In genomic region chr5:114640809-114641208, GRCm38 (mm10) we compare ENCODE assay signal across 14 mouse cellular contexts.
"Had no signal": no experiment of that assay in that cellular context is flagged by ENCODE, and none has a peak within 500 bp of the region (broad histone marks: within the 10 kb centered on the region; RNA-seq: fewer than 3 reads in every experiment).

No protein-coding gene starts in this region.

- DNase-seq: cerebellum, adult 2 months; cerebellum, adult 9-11 months; cerebellum, postnatal 25 days; cerebellum, postnatal 36 days; embryo, embryonic 11 days; forebrain, postnatal 0 days; gastrocnemius, adult 2 months; gastrocnemius, postnatal 10 days; gastrocnemius, postnatal 14 days; gastrocnemius, postnatal 25 days; gastrocnemius, postnatal 36 days; heart, adult 11 months; heart, adult 18-20 months; heart, adult 2 months had no signal
